Mouse (Mus musculus) gonadal fat pad, adult 2 months (tissue): ENCODE results near the gene Zfp335. TPM values are rescaled to one million over a fixed set of nuclear protein-coding genes. Genes with fewer than 3 reads are reported as not detected.
A peak's percentile ranks its signal among the peaks of the same experiment; 100 is the strongest.

ENCODE experiments used
- DNase-seq: peaks from one replicate; pipeline ENCODE4 v3.0.0-alpha.2; 2012; ENCODE audit warnings: low read depth
- polyA plus RNA-seq: library from polyadenylated mRNA; depleted of rRNA; stranded (reverse); fragments of >200 nt; gene quantifications from 2 replicates; pipeline ENCODE4 v1.2.3, GENCODE M21; 2012; rRNA removed

The Zfp335 gene
- polyA plus RNA-seq, result 20.6 and 21.7 TPM in 2 replicates

DNA sequence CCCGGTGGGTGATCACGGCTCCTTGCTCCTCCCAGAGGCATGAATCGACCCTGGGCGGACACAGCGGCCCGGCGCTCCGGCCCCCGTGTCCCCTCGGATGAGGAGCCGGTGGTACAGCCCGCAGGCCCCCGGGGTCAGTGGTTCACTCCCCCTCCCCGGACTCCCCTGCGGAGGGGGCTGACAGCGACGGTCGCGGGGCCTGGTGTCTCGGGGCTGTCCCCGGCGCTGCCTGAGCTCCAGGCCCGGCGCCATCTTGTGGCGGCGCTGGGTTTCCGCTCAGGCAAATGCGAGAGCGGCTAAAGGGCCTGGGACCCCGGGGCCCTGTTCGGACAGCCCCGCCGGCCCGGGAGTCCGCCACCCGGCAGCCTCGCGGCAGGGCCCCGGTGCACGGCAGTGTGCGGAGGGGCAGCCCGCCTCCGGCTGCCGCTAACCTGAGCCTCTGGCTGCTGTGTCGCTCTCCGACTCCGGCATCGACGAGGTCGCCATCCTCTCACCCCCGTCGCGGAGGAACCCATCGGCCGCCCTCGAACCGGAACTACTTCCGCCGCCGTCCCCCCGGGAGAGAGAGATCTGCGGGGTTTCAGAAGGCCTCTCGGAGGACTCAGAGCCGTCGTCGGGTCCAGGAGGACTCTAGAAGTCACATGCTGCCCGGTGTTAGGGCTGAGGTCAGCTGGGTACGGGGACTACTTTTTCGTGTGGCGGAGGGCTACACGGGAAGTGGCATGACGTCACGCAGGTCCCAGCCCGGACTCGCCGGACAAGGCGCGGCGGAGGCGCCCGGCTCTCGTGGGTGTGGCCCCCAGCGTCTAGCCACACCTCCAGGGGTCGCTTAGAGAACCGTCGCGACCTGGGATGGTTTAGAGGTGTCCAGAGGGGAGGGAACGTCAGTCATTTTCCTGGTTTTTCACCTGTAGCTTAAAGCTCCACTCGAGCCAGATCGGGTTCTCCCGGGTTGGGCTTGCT lies at the start of gene Zfp335:
TSS of gene Zfp335 (minus strand) at position 672 of the 963 bp plus-strand sequence.
- peak; percentile 40 for DNase-seq

DNA sequence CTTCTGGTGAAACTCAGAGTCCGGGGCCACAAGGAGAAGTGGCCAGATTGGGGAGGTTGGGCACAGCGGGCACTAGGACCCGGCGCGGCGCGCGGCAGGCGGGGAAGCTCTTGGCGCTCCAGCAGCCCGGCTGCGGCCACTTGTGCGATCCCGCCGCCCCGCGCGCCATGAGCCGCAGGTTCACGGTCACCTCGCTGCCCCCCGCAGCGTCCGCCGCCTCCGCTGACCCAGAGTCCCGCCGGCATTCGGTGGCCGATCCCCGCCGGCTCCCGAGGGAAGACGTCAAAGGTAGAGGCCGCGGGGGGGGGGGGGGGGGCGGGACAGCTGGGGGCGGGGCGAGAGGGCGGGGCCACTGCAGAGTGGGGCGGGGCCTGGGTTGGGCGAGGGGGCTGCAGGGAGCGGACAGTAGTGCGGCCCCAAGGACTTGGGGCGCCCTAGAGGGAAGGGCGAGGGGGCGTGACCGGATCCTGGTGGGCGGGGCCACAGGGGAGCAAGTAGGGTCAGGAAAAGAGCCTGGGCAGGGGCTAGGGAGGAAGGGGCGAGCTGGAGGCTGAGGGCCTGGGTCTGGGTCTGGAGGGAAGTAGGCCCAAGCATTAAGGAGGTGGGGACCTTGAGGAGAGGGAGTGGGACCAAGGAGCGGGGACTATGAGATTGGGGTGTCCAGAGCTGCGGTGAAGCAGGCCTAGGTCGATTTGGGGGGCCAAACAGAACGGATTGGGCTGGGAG lies 49.3 kb upstream of the Zfp335 start, which contains the start of gene Slc12a5:
TSS of gene Slc12a5 (plus strand) at position 87 of the 726 bp plus-strand sequence.
- DNase-seq, result no peak

DNA sequence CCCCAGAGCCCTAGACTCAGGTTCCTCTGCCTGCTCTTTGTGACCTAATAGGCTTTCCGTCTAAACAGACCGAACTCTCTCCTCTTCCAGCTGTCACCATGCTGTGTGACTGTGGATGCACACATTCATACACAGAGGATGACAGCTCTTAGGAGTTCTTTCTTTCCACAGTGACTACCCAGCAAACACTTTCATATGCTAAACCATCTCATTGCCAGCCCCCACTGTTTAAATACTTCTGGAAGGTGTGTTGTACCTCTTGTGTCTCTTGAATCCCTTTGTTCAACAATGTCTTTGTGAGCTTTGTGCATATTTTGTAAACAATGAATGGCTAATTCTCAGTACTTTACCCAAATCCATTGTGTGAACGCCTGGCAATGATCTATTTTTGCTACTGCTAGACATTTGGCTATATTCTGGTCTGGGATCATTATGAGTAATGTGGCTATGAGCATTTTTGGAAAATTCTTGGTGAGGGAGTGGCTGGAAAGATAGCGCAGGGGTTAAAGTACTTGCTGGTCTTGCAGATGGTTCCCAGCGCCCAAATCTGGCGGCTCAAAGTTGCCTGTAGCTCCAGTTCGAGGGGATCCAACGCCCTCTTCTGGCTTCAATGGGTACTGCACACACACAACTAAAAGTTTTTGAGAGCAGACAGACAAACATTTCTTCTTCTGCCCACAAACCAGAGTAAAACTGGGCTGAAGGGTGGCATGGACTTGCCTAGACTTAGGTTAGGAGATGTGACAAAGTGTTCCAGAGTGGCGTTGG lies 46.2 kb upstream of the Zfp335 start:
- DNase-seq, result no peak

DNA sequence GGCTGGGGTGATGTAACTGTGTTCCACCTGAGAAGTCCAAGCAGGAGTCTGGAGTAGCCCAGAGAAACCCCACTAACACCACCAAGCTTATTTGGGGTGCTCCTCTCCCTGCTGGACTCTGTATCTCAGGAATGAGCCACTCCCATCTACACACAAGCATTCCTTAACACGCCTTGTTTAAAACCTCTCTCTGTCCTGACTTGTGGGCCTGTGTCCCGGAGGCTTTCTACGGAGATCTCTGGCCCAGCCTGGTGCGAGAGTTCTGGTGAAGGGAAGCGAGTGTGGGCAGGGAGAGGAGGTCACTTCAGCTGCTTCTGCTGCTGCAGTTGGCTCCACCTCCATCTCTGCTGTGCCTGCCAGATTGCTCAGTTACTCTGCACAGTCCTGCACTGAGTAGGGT lies 44.6 kb upstream of the Zfp335 start:
- no peak for DNase-seq

DNA sequence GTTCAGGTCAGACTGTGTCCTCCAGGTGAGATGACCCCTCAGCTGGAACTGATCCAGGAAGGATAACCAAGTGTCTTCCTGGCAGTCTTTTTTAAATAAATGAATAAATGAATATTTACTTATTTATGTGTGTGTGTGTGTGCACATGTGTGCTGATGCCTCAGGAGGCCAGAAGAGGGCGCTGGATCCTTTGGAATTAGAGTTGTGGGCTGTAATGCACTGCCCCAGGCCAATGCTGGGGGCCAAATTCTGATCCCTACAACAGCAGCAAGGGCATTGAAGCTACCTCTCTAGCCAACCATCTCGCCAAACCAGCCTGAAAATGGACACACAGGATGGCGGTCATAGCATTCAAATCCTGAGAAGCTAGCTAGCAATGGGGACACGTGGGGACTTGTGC lies 44.2 kb upstream of the Zfp335 start:
- no peak for DNase-seq

DNA sequence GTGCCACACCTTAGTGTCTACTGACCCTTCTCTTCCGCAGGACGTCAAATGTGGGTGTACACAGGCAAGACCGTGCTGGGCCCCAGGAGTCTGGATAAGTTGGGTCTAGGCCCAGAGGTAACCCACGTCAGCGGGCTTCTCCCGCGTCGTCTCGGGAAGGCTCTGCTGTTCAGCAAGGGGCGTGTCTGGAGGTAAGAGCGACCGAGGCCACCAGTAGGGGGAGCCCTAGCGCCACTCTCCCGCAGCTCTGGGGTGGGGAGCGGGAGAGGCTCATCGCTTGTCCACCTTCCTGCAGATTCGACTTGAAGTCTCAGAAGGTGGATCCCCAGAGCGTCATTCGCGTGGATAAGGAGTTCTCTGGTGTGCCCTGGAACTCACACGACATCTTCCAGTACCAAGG lies 41.7 kb upstream of the Zfp335 start:
- no peak for DNase-seq

DNA sequence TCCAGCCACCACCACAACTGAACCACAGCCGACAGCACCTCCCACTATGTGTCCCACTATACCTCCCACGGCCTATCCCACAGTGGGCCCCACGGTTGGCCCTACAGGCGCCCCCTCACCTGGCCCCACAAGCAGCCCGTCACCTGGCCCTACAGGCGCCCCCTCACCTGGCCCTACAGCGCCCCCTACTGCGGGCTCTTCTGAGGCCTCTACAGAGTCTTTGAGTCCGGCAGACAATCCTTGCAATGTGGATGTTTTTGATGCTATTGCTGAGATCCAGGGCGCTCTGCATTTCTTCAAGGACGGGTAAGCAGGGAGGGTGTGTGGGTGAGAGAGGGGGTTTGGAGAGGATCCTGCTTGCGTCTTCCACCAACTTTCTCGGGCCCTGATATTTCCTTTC lies 40.9 kb upstream of the Zfp335 start:
- no peak for DNase-seq

DNA sequence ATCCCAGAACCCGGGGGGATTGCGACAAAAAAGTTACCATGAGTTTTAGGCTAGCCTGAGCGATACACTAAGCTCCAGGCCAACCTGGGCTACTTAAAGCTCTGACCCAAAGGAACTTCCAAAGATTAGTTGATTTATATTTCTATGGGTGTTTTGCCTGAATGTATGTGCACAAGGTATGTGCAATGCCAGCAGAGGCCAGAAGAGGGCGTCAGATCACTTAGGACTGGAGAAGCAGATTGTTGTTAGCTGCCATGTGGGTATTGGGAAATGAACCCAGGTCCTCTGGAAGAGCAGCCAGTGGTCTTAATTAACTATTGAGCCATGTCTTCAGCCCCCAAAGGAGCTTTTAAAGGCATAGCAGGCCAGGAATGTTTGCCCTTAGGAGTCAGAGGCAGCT lies 40.2 kb upstream of the Zfp335 start:
- no peak for DNase-seq

DNA sequence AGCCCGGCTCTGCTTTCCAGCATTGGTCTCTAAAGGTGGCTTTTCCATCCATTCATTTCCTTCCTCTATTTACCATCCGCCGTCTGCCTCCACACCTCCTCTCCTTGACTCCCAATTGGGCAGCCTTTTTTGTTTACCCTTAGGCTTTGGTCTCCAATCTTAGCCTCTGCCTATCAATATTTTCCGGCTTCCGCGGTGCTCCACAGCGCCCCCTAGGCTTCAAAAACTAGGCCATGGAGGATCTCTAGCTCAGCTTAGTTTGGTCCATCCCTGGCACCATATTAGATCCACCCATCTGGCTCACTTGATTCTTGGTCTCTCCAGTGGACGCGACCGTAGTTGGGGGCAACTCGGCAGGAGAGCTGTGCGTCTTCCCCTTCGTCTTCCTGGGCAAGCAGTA lies 38.9 kb upstream of the Zfp335 start:
- no peak for DNase-seq

DNA sequence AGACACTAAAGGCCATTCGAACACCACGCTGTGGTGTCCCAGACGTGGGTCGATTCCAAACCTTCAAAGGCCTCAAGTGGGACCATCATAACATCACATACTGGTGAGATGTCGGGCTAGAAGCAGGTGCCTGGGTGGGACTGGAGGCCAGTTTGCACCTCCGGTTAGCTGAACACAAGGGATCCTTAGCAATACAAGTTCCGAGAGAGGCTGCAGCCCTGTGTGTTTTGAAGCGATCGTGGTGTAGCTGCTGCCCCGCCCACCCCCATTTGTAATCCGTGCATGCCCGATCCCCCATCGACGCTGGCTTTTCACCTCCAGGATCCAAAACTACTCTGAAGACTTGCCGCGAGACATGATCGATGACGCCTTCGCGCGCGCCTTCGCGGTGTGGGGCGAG lies 37.4 kb upstream of the Zfp335 start:
- DNase-seq, result no peak

DNA sequence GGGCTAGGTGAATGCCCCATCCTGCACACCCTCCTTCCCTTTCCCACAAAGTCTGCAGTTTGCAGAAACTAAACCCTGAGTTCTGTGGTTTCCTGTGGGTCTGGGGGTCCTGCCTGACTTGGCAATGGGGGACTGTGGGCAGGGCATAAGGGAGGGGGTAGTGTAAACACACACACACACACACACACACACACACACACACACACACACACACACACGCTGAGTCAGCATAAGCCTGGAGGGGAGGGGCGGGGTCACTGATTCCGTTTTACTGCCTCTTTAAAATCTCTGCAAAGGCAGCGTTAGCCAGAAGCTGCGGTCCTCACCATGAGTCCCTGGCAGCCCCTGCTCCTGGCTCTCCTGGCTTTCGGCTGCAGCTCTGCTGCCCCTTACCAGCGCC lies 36.4 kb upstream of the Zfp335 start:
- DNase-seq, result no peak

DNA sequence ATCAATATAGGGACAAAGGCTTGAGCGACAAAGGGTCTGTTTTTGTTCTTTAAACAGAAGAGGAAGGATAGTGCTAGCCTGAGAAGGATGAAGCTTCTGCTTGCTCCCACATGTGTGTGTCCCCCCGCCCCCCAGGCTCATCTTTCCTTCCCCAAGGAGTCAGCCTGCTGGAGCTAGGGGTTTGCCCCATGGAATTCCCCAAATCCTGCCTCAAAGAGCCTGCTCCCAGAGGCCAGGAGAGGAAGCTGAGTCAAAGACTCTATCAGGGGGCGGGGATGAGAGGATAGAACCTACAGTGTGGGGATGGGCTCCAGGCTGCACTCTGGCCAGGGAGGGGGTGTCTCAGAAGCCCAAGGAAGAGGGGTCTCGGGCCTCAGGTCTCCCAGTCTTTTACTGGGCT lies 35.9 kb upstream of the Zfp335 start:
- no peak for DNase-seq

DNA sequence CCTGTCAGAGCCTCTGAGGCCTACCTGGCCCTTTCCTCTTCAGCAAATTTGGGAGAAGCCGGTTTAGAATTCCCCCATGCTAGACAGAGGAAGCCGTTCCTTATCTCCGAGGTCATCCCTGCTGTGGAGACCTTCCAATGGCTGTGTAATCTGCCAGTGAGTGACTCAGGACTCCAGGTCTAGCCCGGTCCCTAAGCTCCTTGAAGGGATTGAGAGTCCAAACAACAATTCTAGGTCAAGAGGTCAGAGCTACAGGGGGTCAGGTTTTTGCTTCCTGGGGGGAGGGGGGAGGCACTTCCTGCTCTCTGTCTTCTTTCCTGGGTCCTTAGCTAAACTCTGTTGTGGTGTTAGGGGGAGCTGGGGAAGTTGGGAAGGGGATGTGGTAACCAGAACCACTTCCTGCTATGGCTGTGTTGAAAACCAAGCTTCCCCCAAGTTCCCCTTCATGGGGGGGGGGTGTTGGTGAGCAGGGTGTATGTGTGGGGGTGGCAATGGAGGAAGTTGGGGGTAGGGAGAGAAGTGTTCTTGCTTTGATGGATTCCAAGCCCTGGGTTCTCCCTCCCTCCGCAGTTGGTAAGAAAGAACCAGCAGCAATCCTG lies 31.2 kb upstream of the Zfp335 start:
- no peak for DNase-seq

DNA sequence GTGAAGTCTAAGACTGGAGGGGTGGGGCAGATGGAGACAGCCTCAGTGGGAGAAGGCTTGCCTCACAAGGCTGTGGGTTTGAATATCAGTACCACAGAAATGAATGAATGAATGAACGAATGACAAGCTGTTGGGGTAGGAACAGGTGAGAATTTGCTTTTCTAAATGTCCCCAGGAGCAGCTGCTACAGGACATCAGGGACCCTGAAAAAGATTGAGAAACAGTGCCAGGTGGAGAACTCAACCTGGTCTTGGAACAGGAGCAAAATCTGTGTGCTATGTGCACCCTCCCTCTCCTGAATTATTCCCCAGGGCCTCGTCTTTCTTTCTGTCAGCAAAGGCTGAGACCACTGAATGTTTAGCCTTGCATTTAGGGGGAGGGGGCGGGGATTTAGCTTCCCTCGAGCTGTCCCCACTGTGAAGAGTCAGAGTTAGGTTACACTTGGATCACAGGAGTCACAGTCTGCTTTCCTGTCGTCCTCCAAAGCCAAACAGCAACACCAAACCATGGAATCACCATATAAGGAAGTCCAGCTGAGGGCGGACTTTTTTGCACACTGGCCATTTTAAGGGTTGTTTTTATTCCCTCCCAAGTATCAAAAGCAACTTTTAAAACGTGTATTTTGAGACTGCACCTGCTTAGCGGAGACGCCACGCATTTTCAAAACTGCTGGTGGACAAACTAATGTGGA lies 28.7 kb upstream of the Zfp335 start, which contains the start of gene Mmp9:
TSS of gene Mmp9 (plus strand) at position 641 of the 691 bp plus-strand sequence.
- DNase-seq, result no peak

DNA sequence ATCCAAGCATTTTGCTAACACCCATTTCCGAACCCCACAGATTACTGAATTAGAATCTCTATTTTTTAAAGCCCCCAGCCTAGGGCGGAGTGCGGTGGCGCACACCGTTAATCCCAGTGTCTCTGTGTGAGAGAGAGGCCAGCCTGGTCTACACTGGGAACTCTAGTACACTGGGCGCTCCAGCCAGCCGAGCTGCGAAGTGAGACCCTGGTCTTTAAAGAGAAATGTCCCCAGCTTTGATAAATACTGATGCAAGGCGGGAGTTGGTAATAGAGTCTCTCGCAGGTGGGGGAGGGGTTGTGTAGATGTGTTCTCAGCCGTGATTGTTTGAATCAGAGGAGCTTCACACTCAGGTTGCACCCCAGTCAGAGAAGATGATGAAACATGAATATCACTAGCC lies 27.5 kb upstream of the Zfp335 start:
- no peak for DNase-seq

DNA sequence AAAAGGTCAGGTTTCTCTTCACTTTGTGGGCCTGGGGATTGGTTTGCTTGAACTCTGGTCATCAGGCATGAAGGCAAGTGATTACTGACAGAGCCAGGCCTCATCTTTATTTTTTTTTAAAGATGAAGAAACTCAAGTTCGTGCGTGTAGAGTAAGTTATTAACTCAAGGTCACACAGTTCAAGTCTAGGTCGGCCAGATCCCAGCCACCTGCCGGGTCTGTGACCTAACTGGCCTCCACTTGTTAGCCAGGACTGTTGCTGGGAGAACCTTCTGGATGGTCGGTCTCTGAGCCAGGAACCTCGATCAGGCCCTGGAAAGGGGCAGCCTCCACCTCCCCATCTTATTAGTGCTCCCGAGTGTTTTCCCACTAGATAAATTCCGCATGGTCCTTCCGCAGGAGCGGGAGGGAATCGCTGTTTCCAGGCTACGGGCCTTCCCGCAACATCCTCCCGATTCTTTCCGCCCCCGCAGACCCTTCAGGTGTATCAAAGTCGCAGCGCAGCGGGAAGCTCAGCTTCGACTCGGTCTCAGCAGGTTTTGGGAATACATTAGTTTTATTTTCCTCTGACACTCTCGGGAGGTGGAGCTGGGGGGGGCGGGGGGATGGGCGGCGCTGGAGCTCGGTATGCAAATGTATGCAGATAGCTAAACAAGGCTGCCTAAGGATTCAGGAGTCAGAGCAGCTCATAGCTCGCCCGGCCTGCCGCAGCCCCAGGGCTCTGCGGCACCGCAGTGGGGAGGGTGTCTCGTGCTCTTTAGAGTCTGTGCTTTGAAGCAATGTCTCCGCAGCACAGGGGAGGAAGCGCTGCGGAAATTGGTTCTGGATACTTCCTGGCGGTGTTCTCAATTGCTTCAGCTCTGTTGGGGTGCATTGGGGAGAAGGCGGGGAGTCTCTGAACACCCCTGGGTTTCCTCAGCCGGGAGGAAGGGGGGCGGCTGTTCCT lies 26.9 kb upstream of the Zfp335 start:
- no peak for DNase-seq

DNA sequence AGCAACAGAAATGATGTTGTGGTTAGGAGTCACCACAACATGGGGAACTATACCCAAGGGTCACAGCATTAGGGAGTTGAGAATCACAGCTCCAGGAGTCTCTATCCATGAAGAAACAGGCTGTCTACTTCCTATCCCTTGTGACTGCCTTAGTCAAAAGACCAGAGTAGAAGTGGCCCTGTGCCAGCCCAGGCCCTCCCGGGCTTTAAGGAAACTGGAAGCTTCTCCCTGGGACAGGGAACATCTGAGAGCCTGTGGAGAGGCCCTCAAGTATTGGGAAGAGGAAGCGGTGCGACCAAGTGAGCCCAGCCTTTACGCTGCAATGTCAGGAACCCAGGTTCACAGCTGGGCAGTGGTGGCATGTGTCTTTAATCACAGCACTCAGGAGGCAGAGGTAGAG lies 24.4 kb upstream of the Zfp335 start:
- DNase-seq, result no peak

DNA sequence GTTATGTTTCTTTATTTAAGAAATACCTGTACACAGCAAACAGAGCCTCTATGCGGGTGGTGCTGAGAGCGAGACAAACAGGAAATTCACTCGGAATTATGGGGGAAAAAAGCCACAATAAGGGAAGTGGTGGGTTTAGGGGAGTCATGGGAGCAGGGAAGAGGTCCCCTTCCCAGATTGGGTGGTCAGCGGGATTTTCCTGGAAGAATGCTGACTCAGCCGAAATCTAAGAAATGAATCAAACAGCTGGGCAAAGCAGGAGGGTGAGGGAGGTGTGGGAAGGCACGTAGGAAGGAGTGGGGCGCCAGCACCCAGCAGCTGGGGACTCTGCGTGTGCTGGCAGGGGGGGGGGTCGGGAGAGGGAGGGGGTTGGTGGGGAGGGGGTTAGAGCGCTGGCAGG lies 22.0 kb upstream of the Zfp335 start:
- DNase-seq, result no peak

DNA sequence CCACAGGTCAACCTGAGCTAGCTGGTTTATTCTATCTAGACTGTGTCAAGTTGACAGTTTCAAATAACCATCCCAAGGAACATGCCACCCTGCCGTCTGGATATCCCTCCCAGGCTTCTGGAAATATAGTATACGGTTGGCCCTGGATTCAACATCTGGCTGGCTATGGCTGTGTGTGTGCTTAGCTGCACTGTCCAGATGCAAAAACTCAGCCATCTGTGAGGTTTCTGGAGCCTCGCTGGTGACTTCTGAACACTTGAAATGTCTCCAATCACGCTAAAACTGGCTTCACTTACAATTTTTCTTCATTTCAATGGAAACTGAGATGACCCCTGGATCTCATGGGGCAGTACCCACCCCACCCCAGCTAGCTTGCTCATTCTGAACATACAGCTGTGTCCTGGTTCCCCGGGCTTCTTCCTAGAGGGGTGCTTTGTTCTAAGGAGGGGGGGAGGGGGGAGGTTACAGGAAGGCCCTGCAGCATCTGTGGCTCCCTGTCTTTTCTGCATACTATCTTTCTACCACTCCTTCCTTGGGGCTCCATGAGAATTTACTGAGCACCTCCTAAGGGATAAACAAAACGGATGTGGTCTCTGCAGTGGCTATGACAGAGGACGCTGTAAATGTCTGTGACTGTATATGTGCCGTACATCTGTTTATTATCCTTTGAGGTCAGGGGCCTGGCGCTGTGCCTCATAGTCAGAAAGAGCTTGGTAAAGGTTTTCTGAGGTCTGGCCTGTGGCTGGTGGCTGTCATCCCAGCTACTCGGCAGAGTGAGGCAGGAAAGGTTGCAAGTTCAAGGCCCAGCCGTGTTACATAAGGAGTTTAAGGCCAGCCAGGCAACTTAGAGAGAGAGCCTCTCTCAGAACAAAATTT lies 19.4 kb upstream of the Zfp335 start:
- no peak for DNase-seq
